Mouse (Mus musculus) spleen, postnatal 14 days (tissue): ENCODE measurements around the gene Dnase1l3.

Experiments
- DNase-seq, 2 experiments: peaks; one replicate each; pipeline ENCODE4 v3.0.0; 2021 to 2022; ENCODE audit warnings: low spot score in 2 of 2

Dnase1l3 gene

DNA sequence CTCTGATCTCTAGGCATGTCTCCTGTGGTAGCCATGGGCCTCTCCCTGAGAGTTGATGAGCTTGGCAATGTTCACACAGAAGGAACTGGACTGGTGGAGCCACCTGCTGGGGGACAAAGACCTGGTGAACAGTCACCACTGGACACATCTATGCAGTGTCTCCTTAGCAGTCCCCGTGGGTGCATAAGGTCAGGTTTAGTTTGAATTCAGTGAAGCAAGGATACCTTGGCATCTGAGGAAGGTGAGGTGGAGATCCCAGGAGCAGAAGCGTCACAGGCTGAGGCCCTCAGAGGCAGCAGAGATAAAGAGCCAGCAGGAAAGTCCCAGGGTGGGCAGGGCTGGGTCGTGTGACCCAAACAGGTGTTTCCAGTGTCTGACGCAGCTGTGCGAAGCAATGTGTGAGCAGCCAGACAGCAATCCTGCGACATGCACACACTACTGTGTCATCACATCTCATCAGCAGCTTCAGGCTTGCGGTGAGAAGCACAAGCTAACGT, at the start of gene Dnase1l3:
Dnase1l3 (minus strand) TSS at position 303 of the 497 bp plus-strand sequence.
- peak in 1 of 2 experiments; percentile 40 for DNase-seq

- DNase-seq, result no peak
These were observed 48.2 kb upstream of the Dnase1l3 start for GRCm38 (mm10) chr14:8042577-8042976.

GRCm38 (mm10) chr14:8042120-8042519, 47.7 kb upstream of the Dnase1l3 start:
- DNase-seq, result no peak

DNA sequence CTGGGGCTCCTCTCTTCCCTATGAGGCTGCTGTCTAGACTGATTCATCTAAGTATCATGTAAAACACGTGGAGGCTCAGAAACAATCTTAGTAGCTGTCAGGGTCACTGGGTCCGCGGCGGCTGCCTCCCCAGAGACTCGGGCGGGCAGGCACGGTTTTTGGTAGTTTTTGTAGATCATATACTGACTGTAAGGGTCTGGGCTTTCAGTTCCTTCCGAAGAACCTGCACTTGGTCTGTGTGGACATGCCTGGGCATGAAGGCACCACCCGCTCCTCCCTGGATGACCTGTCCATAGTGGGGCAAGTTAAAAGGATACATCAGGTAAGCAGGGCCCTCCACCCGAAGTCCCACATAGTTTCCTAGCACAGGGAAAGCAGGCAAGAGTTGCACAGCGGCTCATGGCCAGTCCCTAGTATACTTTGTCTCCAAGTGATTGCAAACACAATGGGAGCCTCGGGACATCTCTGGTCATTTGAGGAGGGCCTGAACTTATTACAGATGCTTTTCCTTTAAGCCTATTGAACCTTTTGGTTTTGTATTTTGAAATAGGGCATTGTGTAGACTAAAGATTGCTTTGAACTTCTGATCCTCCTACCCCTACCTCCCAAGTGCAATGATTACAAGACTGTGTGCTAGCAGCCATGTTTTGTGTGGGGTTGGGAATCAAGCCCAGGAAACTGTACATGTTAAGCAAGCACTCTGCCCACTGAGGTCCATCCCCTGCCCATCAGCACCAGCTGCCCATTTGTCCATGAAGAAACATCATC, 46.7 kb upstream of the Dnase1l3 start:
- no peak for DNase-seq

- DNase-seq, result no peak
These were observed 45.8 kb upstream of the Dnase1l3 start for GRCm38 (mm10) chr14:8040179-8040578.

DNA sequence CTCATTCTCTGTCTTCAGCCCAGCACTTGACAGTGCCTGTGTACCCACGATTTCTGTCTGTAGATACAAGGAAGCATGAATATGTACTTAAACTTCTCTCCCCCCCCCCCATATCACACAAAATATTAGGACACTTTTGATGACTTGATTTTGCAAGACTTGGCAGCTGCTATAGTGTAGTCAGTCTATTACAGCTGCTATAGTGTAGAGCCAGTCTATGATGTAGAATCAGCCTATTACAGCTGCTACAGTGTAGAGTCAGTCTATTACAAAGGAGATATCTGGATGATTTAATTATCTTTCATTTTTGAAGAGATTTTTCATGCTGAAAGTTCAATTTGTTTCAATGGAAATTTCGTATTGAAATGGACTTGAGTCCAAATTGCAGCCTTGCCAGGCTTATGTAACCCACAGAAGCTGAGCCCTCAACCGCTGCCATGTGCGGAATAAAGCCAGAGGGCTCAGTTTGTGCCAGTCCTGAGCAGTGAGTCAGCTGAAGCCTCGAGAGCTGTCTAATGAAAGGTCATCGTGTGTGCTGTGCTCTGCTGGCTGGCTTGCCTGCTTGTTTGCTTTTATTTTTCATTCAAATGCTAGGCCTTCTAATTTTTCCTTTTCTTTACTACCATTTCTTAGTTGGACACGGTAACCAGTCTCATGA, 44.5 kb upstream of the Dnase1l3 start:
- no peak for DNase-seq

- DNase-seq, result no peak
These were observed 43.8 kb upstream of the Dnase1l3 start for GRCm38 (mm10) chr14:8038150-8038549.

DNA sequence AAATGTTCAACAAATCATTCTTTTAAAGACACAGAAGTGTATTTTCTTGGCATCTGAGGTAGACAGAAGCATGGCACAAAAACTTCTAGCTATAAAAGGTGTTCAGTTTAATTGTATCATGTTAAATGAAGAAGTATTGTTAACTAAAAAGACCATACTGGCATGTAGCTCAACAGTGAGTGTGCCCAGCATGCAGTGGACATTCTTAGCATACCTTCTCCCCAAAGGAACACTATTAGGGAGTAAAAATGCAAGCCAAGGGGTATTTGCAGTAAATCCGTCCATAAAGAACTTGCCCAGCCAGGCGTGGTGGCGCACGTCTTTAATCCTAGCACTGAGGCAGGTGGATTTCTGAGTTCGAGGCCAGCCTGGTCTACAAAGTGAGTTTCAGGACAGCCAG, 42.0 kb upstream of the Dnase1l3 start:
- no peak for DNase-seq

DNA sequence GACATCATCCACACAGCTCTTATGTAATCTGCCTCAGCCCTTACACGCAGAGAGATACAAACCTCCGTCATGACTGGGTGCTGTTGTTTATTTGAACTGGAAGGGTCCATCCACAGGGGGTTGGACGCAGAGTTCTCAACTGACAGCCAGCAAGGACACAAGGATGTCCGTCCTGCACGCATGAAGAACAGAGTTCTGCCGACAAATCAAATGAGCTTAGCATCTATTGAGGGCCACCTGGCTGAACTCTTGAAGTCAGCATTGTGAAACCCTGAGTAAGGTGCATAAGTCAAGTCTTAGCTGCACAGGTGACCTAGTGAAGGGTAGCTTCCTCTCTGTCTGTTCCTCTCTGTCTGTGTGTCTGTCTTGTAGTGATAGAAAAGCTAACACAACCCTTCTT, 41.6 kb upstream of the Dnase1l3 start:
- DNase-seq, result no peak

DNA sequence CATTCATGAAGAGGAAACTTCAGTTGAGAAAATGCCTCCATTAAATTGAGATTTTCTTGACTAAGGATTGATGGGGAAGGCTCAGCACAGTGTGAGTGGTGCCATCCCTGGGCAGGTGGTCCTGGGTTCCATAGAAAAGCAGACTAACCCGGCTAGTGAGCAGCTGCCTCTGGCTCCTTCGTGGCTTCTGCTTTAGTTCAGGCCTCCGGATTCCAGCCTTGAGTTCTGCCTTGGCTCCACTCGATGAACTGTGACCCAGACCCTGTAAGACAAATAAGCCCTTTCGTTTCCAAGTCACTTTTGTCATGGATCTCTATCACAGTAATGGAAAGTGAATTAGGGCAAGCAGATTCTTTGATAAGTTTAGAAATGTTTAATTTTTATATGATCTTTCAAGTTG, 40.2 kb upstream of the Dnase1l3 start:
- no peak for DNase-seq

- DNase-seq, result no peak
These were observed 37.9 kb upstream of the Dnase1l3 start for GRCm38 (mm10) chr14:8032087-8032944.

GRCm38 (mm10) chr14:8030535-8030934, 36.2 kb upstream of the Dnase1l3 start:
- DNase-seq, result no peak

DNA sequence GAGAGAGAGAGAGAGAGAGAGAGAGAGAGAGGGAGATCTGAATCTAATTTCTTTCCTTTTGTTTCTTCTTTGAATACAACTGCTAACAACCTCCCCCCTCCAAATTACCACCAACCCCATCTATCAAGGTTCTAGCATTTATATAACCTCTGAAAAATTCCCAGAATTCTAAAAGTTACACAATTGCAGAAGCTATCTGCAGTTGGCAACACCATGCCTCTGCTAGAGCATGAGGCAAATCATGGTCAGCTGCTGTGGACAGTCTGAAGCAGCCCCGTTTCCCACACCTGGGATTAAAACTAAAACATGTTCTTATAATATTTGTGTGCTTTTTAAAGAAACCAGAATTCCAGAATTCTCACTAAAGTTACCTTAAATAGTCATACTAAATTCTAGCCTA, 35.4 kb upstream of the Dnase1l3 start:
- no peak for DNase-seq

GRCm38 (mm10) chr14:8028086-8028485, 33.7 kb upstream of the Dnase1l3 start:
- DNase-seq, result no peak

DNA sequence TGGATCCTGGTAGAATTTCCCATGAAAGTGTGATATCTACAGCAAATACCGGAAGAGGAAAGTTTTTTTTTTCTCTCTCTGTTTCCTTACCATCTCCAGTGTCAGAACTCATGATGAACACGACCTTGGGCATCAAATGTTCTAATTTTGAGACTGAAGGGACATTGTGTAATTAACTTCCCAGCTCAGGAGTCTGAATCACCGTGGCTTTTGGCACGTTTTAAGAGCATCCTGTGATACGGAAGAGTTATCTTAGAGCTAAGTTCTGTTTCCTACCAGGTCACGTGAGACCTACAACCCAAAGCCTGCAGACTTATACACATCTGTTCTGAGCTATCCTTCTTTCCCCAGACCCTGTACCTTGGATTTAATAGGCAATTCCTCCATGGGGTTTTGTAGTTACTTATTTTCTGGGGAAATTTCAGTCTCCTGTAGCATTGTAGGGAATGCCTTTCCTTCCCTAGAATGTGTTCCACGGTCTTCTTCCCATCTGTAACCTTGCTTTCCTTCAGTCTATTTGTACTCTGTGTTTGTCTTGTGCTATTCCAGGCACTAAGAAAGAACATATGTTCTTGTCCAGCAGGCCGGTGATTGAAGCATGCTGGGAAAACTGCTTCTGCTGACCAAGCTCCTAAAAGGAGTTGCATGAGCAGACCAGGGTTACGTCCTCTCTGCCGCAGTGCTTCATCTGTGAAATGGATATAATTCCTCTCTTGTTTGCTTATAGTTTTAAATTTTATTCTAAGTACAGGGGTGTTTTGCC, 32.6 kb upstream of the Dnase1l3 start:
- DNase-seq, result no peak

GRCm38 (mm10) chr14:8024936-8025335, 30.6 kb upstream of the Dnase1l3 start:
- no peak for DNase-seq

- no peak for DNase-seq
These were observed 30.1 kb upstream of the Dnase1l3 start for GRCm38 (mm10) chr14:8024469-8024868.

DNA sequence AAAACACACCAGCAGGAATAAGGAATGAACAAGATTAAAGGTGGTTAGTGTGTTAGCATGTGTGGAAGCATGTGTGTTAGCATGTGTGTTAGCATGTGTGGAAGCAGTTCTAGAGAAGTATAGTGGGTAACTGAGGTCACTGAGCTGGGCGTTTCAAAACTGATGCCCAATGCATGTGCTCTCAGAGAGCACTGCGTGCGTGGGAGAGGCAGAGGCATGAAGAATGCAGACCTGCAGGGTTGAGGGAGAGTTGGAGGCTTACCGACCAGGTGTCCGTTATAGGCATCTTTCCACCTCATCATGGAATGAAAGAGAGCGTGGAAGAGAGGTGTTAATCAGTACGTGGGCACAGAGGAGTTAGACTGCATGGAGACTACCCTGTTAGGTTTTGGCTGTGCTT, 26.2 kb upstream of the Dnase1l3 start:
- DNase-seq, result no peak

DNA sequence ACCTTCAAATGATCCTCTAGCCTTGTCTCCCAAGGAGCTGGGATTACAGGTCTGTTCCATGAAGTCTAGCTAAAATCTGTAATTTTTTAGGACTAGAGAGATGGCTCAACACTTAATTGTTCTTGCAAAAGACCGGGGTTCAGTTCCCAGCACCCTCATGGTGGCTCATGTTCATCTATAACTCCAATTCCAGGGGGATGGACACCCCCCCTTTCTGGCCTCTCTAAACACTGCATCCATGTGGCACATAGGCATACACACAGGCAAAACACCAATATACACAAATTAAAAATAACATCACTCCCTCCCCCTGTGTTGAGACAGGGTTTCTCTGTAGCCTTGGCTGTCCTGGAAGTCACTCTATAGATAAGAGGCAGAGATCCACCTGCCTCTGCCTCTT, 25.6 kb upstream of the Dnase1l3 start:
- DNase-seq, result no peak

GRCm38 (mm10) chr14:8016951-8017350, 22.6 kb upstream of the Dnase1l3 start:
- no peak for DNase-seq

DNA sequence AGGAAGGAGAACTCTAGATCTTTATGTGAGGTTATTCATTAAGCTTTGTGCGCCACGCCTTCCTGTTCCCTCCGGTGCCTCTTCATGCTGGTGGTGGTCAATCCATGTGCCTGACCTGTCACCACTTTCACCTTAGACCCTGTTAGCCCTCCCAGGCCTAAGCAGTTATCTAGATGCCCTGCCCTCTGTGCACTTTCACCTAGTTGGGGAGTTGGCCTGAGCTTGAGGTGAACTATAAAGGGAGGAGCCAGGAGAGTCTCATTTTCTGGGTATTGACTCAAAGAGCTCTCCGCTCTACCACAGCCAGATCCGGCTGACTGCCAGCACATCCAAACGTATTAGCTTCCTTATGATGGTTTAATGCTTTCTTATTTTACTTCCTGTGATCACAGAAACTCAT, 21.9 kb upstream of the Dnase1l3 start:
- no peak for DNase-seq

GRCm38 (mm10) chr14:8015756-8016155, 21.4 kb upstream of the Dnase1l3 start:
- DNase-seq, result no peak
